Mouse (Mus musculus) heart, postnatal 14 days (tissue): ENCODE results near the gene Nos1. TPM values are rescaled to one million over a fixed set of nuclear protein-coding genes. Genes with fewer than 3 reads are reported as not detected.

Experiments used
- DNase-seq, 2 experiments: peaks; one replicate each; pipeline ENCODE4 v3.0.0; 2021 to 2022
- intact Hi-C: fragments of 180-260 bp; cut with DNase I; formaldehyde crosslinking; loops from one replicate; pipeline ENCODE4 v1.15.1; 2025
- total RNA-seq, 2 experiments: library from RNA; stranded (reverse); gene quantifications; 2 replicates each; pipeline ENCODE4 v1.2.3; 2021

Gene Nos1
- total RNA-seq, 2 experiments from 2014 or later: 0.17 to 0.31 TPM

GRCm38 (mm10) chr5:117946605-117947004 lies 165.8 kb downstream of the Nos1 start:
- intact Hi-C loops: no loop called here
- peak; percentile 19 to 51 for DNase-seq

GRCm38 (mm10) chr5:117949393-117949792 lies 168.6 kb downstream of the Nos1 start:
- intact Hi-C loops: no loop called here
- DNase-seq: no peak

GRCm38 (mm10) chr5:117953893-117954292 lies 173.1 kb downstream of the Nos1 start:
- DNase-seq: no peak
- intact Hi-C loops: no loop called here

- intact Hi-C loops: no loop called here
- DNase-seq: no peak
These were observed 173.6 kb downstream of the Nos1 start for GRCm38 (mm10) chr5:117954429-117954828.

- DNase-seq: peak; percentile 12 to 46
- intact Hi-C loops: no loop called here
These were observed 175.0 kb downstream of the Nos1 start for GRCm38 (mm10) chr5:117955675-117956420.

- DNase-seq: peak in 1 of 2 experiments; percentile 17
- intact Hi-C loops: no loop called here
These were observed 183.9 kb downstream of the Nos1 start for GRCm38 (mm10) chr5:117964750-117965149.

GRCm38 (mm10) chr5:117966956-117967355 lies 186.1 kb downstream of the Nos1 start:
- intact Hi-C loops: no loop called here
- no peak for DNase-seq

- intact Hi-C loops: no loop called here
- DNase-seq: no peak
These were observed 186.8 kb downstream of the Nos1 start for GRCm38 (mm10) chr5:117967659-117968069.

- intact Hi-C loops: no loop called here
- DNase-seq: no peak
These were observed 189.0 kb downstream of the Nos1 start for GRCm38 (mm10) chr5:117969681-117970427.

GRCm38 (mm10) chr5:117976263-117976656 lies 195.4 kb downstream of the Nos1 start:
- intact Hi-C loops: no loop called here
- DNase-seq: no peak

- peak; percentile 97 to 99 for DNase-seq
- intact Hi-C loops: no loop called here
These were observed 196.0 kb downstream of the Nos1 start, which contains the start of gene Fbxo21 for GRCm38 (mm10) chr5:117976657-117977500. Fbxo21 (plus strand) TSS chr5:117976730.

GRCm38 (mm10) chr5:117977501-117978158 lies 196.8 kb downstream of the Nos1 start:
- no peak for DNase-seq
- intact Hi-C loops: no loop called here

- DNase-seq: no peak
- intact Hi-C loops: no loop called here
These were observed 197.4 kb downstream of the Nos1 start for GRCm38 (mm10) chr5:117978159-117978697.

GRCm38 (mm10) chr5:117979082-117979481 lies 198.2 kb downstream of the Nos1 start:
- no peak for DNase-seq
- intact Hi-C loops: no loop called here

- DNase-seq: no peak
- intact Hi-C loops: no loop called here
These were observed 200.1 kb downstream of the Nos1 start for GRCm38 (mm10) chr5:117980921-117981320.

- intact Hi-C loops: no loop called here
- DNase-seq: no peak
These were observed 201.1 kb downstream of the Nos1 start for GRCm38 (mm10) chr5:117981943-117982342.

- no peak for DNase-seq
- intact Hi-C loops: no loop called here
These were observed 205.5 kb downstream of the Nos1 start for GRCm38 (mm10) chr5:117986327-117986726.

- no peak for DNase-seq
- intact Hi-C loops: no loop called here
These were observed 207.1 kb downstream of the Nos1 start for GRCm38 (mm10) chr5:117987891-117988290.

GRCm38 (mm10) chr5:117988367-117988766 lies 207.5 kb downstream of the Nos1 start:
- intact Hi-C loops: no loop called here
- DNase-seq: no peak

GRCm38 (mm10) chr5:117989773-117990172 lies 208.9 kb downstream of the Nos1 start:
- intact Hi-C loops: no loop called here
- DNase-seq: peak; percentile 36 to 55
